Mouse (Mus musculus): ENCODE results near the gene Cdkl1.

The Cdkl1 gene

GRCm38 (mm10) chr12:69783247-69784025, 7.6 kb downstream of the Cdkl1 start:
- DNase-seq (ENCODE audit: low read depth, low spot score): no peak

- DNase-seq (ENCODE audit: low read depth, low spot score): no peak
Observed at GRCm38 (mm10) chr12:69781935-69782650, 9.0 kb downstream of the Cdkl1 start.

GRCm38 (mm10) chr12:69781480-69781879, 9.6 kb downstream of the Cdkl1 start:
- DNase-seq (ENCODE audit: low read depth, low spot score): no peak

- DNase-seq (ENCODE audit: low read depth, low spot score): no peak
Observed at GRCm38 (mm10) chr12:69777957-69778356, 13.1 kb downstream of the Cdkl1 start.

- no peak for DNase-seq (ENCODE audit: low read depth, low spot score)
Observed at GRCm38 (mm10) chr12:69777341-69777730, 13.7 kb downstream of the Cdkl1 start.

GRCm38 (mm10) chr12:69776607-69777340, 14.3 kb downstream of the Cdkl1 start:
- no peak for DNase-seq (ENCODE audit: low read depth, low spot score)

- no peak for DNase-seq (ENCODE audit: low read depth, low spot score)
Observed at GRCm38 (mm10) chr12:69768841-69769240, 22.2 kb downstream of the Cdkl1 start.

- DNase-seq (ENCODE audit: low read depth, low spot score): no peak
Observed at GRCm38 (mm10) chr12:69767476-69768258, 23.4 kb downstream of the Cdkl1 start.

- no peak for DNase-seq (ENCODE audit: low read depth, low spot score)
Observed at GRCm38 (mm10) chr12:69766185-69766904, 24.7 kb downstream of the Cdkl1 start.

GRCm38 (mm10) chr12:69765543-69765942, 25.5 kb downstream of the Cdkl1 start:
- DNase-seq (ENCODE audit: low read depth, low spot score): no peak

GRCm38 (mm10) chr12:69761603-69762002, 29.5 kb downstream of the Cdkl1 start:
- DNase-seq (ENCODE audit: low read depth, low spot score): no peak

GRCm38 (mm10) chr12:69760743-69761406, 30.2 kb downstream of the Cdkl1 start:
- DNase-seq (ENCODE audit: low read depth, low spot score): no peak

- no peak for DNase-seq (ENCODE audit: low read depth, low spot score)
Observed at GRCm38 (mm10) chr12:69760014-69760413, 31.1 kb downstream of the Cdkl1 start.

GRCm38 (mm10) chr12:69759267-69759885, 31.7 kb downstream of the Cdkl1 start:
- no peak for DNase-seq (ENCODE audit: low read depth, low spot score)

GRCm38 (mm10) chr12:69758221-69759185, 32.6 kb downstream of the Cdkl1 start:
- no peak for DNase-seq (ENCODE audit: low read depth, low spot score)

GRCm38 (mm10) chr12:69757418-69758141, 33.5 kb downstream of the Cdkl1 start:
- DNase-seq (ENCODE audit: low read depth, low spot score): no peak

GRCm38 (mm10) chr12:69756015-69756414, 35.1 kb downstream of the Cdkl1 start:
- no peak for DNase-seq (ENCODE audit: low read depth, low spot score)

GRCm38 (mm10) chr12:69753936-69754335, 37.1 kb downstream of the Cdkl1 start:
- no peak for DNase-seq (ENCODE audit: low read depth, low spot score)
